Mouse (Mus musculus) kidney, adult 2 months (tissue): ENCODE measurements at regions not wholly inside any gene's neighbourhood (a gene's known extent, or its start where the extent isn't known, plus 50 kb on each side); places are given as distances from the start of the nearest gene placed in this dataset.

Experiments used
- CTCF ChIP-seq: fragments of 200-500 bp; conservative IDR thresholded peaks from 2 replicates; pipeline ENCODE4 v1.5.1; 2011; ENCODE audit warnings: low read depth, mild to moderate bottlenecking, control low read depth, low read length, moderate library complexity, mixed read lengths; ENCODE audit not compliant: insufficient read depth, insufficient read length
- POLR2A ChIP-seq: fragments of 200-500 bp; IDR thresholded peaks from one replicate; pipeline ENCODE4 v1.6.1; 2011; ENCODE audit warnings: low read depth, low read length, control low read depth

DNA sequence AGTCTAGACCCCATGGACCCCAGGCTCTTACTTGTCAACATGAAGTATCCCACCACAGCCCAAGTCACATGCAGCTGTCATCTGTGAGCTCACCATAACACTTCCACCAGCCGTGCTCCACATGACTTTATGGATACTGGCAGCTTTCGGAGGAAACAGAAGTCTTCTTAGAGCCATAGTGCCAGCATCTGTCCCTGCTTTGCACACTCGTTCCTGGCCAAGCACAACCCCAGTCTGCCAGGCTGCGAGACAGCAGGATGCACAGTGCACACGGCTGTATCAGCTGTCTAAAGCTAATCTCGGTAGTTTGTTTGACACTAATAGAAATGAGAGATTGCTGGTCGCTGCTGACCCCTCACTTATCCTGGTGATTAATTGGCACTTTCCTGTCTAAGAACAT is 163.7 kb upstream of the Ppp2r2d start:
- TF ChIP-seq POLR2A (no peak), CTCF (no peak)
